Mouse (Mus musculus) heart, adult 2 months (tissue): Measurements from ENCODE around the gene Pafah1b3.

Source experiments
- CTCF ChIP-seq: fragments of 200-600 bp; IDR thresholded peaks from 2 replicates; pipeline ENCODE4 v1.8.1; 2022; ENCODE audit warnings: antibody characterized with exemption, mild to moderate bottlenecking, moderate library complexity
- EP300 ChIP-seq: fragments of 200-500 bp; IDR thresholded peaks from 2 replicates; pipeline ENCODE4 v1.6.1; 2011; ENCODE audit warnings: low read depth, low read length, control low read depth; ENCODE audit not compliant: insufficient read depth

- TF ChIP-seq CTCF (no peak), EP300 (no peak)
These were observed 11.6 kb upstream of the Pafah1b3 start for GRCm38 (mm10) chr7:25309425-25309824.
